Mouse (Mus musculus): ENCODE data around the gene Chd3. TPM values are rescaled to one million over a fixed set of nuclear protein-coding genes. Genes with fewer than 3 reads are reported as not detected.
"Not testable (repeated sequence)": the region's sequence is repeated elsewhere in the genome, so short reads cannot be mapped to it uniquely, and the experiment has no call there.

Chd3 gene
- polyA plus RNA-seq, 1 experiment from 2014 or later = 26.5 TPM

DNA sequence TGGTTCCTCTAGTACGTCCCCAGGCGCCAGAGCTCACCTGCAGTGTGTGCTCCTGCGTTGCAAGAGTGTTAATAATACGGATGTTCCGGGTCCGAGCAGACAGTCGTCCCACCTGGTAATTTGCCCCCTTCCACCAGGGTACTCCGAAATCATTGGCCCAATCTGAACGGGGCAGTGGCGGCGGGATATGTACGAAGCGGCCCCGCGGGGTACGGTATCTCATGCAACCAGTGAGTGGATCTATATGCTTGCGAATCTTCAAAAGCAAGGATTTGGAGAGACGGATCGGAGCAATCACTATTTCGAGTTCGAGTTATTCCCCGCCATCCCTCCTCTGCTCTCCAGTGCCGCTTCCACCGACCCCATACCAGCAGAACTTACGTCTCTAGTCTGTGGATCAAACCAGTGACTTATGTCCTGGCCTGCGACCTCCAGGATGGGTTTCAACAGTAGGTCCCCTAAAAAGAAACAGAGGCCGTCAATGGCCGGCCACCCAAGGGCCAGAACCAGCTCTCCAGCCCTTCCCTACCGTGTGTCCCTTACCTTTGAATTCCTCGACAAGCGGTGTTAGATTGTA is 25.5 kb upstream of the Chd3 start:
- not testable (repeated sequence) for H3K9me3 ChIP-seq; H3K36me3 ChIP-seq; H3K27me3 ChIP-seq (ENCODE audit: insufficient read depth, poor library complexity, severe bottlenecking)
- H3K4me3 ChIP-seq = peak overlapping the region; percentile 77
- DNase-seq (ENCODE audit: low spot score) = peak; percentile 74
- peaks cover 39% of the 10 kb centered on the region for H3K4me1 ChIP-seq
- peak overlapping the region; percentile 99 for H3K27ac ChIP-seq
- 3% methylated on average over 31 of the region's 31 CpGs for WGBS

GRCm38 (mm10) chr11:69390400-69391034 is 21.3 kb upstream of the Chd3 start:
- no peak overlapping the region for H3K27ac ChIP-seq
- H3K4me3 ChIP-seq = no peak overlapping the region
- H3K9me3 ChIP-seq = no peaks in the 10 kb centered on the region
- no peaks in the 10 kb centered on the region for H3K27me3 ChIP-seq (ENCODE audit: insufficient read depth, poor library complexity, severe bottlenecking)
- WGBS = 48% methylated on average over 10 of the region's 10 CpGs
- H3K4me1 ChIP-seq = peaks cover 4% of the 10 kb centered on the region; the same call in 1 of the 2 replicates
- H3K36me3 ChIP-seq = 0 out of 2 replicates have a peak, but pooled peaks cover 4% of the 10 kb centered on the region
- DNase-seq (ENCODE audit: low spot score) = peak; percentile 72

- Histone ChIP-seq H3K36me3 (0 out of 2 replicates have a peak, but pooled peaks cover 4% of the 10 kb centered on the region), H3K27ac (0 out of 2 replicates have a peak overlapping the region, but pooled peaks have one; percentile 39), H3K9me3 (no peaks in the 10 kb centered on the region), H3K4me1 (peaks cover 4% of the 10 kb centered on the region; the same call in 1 of the 2 replicates), H3K27me3 (ENCODE audit: insufficient read depth, poor library complexity, severe bottlenecking) (no peaks in the 10 kb centered on the region), H3K4me3 (no peak overlapping the region)
- DNase-seq (ENCODE audit: low spot score) = peak; percentile 69
- 73% methylated on average over 14 of the region's 14 CpGs for WGBS
These were observed 20.6 kb upstream of the Chd3 start for GRCm38 (mm10) chr11:69389531-69390399.

DNA sequence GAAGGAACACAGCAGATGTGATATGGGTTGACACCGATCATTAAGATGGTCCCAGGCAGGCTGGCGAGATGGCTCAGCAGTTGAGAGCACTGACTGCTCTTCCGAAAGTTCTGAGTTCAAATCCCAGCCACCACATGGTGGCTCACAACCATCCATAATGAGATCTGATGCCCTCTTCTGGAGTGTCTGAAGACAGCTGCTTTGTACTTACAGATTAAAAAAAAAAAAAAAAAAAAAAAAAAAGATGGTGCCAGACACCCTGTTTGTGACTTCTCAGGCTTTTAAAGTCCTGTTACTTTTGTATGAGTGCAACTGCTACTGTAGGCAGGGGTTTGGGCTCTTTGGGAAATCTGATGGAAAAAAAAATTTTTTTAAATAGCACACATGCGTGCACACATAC is 19.5 kb upstream of the Chd3 start:
- no peaks in the 10 kb centered on the region for H3K9me3 ChIP-seq
- DNase-seq (ENCODE audit: low spot score) = no peak
- 94% methylated on average over 4 of the region's 4 CpGs for WGBS

GRCm38 (mm10) chr11:69386758-69387157 is 17.6 kb upstream of the Chd3 start:
- 76% methylated on average over 7 of the region's 7 CpGs for WGBS
- Histone ChIP-seq H3K9me3 (no peaks in the 10 kb centered on the region), H3K27me3 (ENCODE audit: insufficient read depth, poor library complexity, severe bottlenecking) (no peaks in the 10 kb centered on the region), H3K4me3 (no peak overlapping the region), H3K36me3 (no peaks in the 10 kb centered on the region), H3K27ac (no peak overlapping the region), H3K4me1 (peaks cover 7% of the 10 kb centered on the region; the same call in 1 of the 2 replicates)
- DNase-seq (ENCODE audit: low spot score) = no peak

More for the DNA sequence above, 19.5 kb upstream of the Chd3 start:
- H3K4me3 ChIP-seq = no peak overlapping the region
- H3K36me3 ChIP-seq = 0 out of 2 replicates have a peak, but pooled peaks cover 4% of the 10 kb centered on the region
- no peaks in the 10 kb centered on the region for H3K27me3 ChIP-seq (ENCODE audit: insufficient read depth, poor library complexity, severe bottlenecking)
- no peak overlapping the region for H3K27ac ChIP-seq
- no peaks in the 10 kb centered on the region for H3K4me1 ChIP-seq

DNA sequence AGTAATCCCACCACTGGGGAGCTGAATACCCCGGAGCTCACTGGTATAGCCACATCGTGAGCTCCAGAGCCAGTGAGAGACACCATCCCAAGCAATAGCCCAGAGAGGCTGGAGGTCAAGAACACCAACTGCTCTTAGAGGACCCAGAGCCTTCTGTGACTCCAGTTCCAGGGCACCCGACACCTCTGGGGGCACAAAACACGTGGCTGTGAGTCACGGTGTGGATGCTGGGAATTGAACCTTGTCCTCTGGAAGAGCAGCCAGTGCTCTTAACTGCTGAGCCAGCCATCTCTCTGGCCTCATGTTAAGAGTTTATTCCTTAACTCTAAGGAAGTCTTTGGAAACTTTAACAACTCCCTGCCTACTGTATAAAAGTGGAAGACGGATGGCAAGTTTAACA is 15.8 kb upstream of the Chd3 start:
- Histone ChIP-seq H3K4me3 (no peak overlapping the region), H3K4me1 (peaks cover 14% of the 10 kb centered on the region), H3K9me3 (no peaks in the 10 kb centered on the region), H3K27ac (no peak overlapping the region), H3K27me3 (ENCODE audit: insufficient read depth, poor library complexity, severe bottlenecking) (no peaks in the 10 kb centered on the region), H3K36me3 (no peaks in the 10 kb centered on the region)
- 80% methylated on average over 6 of the region's 6 CpGs for WGBS
- peak; percentile 53 for DNase-seq (ENCODE audit: low spot score)

- 57% methylated on average over 10 of the region's 10 CpGs for WGBS
- Histone ChIP-seq H3K4me3 (no peak overlapping the region), H3K9me3 (no peaks in the 10 kb centered on the region), H3K36me3 (peaks cover 3% of the 10 kb centered on the region; the same call in 1 of the 2 replicates), H3K27me3 (ENCODE audit: insufficient read depth, poor library complexity, severe bottlenecking) (no peaks in the 10 kb centered on the region), H3K27ac (0 out of 2 replicates have a peak overlapping the region, but pooled peaks have one; percentile 43), H3K4me1 (peaks cover 20% of the 10 kb centered on the region)
- peak; percentile 69 for DNase-seq (ENCODE audit: low spot score)
These were observed 13.4 kb upstream of the Chd3 start for GRCm38 (mm10) chr11:69382478-69383105.

DNA sequence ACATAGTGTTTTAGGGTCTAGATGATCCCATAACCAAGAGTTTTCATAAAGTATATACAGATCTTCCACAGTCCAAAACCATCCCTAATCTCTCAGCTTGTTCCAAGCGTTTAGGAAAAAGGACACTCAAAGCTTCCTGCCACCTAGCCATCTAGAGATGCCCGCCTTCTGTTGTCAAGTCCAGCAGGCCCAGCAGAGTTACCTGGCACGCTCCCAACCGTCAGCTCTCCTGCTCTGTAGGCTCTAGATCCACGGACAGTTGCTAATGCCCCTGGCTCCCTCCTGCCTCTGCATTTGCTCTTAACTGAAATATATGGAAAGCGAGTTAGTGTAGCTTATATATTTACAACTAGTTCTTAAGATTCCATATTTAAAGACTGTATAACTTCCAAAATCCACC is 12.2 kb upstream of the Chd3 start:
- H3K36me3 ChIP-seq = peaks cover 3% of the 10 kb centered on the region; the same call in 1 of the 2 replicates
- 80% methylated on average over 6 of the region's 6 CpGs for WGBS

DNA sequence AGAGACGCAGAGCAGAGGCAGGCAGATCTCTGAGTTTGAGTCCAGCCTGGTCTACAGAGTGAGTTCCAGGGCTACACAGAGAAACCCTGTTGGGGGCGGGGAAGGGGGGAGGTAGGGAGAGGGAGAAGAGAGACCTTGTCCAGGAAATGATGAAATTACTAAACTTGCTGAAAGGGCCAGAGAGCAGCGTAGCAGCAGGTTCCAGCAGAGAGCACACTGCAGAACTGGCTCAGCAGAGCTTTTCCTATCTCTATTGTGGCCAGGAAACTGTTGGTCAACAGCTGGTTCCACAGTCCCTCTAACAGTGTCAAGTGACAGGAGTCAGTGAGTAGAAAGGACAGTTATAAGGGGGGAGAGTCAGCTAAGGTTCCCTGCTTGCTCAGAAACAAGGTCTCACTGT is 10.4 kb upstream of the Chd3 start:
- no peak overlapping the region for H3K4me3 ChIP-seq

More for the DNA sequence above, 12.2 kb upstream of the Chd3 start:
- H3K4me3 ChIP-seq = no peak overlapping the region
- no peaks in the 10 kb centered on the region for H3K27me3 ChIP-seq (ENCODE audit: insufficient read depth, poor library complexity, severe bottlenecking)
- H3K4me1 ChIP-seq = peaks cover 20% of the 10 kb centered on the region
- H3K9me3 ChIP-seq = no peaks in the 10 kb centered on the region
- no peak for DNase-seq (ENCODE audit: low spot score)
- no peak overlapping the region for H3K27ac ChIP-seq

DNA sequence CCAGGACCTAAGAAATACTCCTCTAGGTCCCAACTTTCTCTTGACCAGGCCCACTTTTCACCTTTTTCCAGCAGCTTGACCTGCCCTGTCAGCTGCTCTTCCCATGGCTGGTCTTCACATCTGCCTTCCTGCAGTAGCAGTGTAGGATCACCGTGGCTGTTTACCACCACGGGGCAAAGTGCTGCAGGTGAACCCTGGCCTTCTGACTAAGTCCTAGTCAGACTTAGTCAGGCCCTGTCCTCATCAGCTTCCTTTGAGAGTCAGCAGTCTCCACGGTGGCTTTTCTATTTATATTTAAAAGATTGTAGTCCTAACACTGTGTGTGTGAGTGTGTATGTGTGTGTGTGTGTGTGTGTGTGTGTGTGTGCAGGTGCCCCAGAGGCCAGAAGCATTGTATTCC is 8.6 kb upstream of the Chd3 start:
- Histone ChIP-seq H3K4me1 (peaks cover 24% of the 10 kb centered on the region), H3K4me3 (no peak overlapping the region), H3K27me3 (ENCODE audit: insufficient read depth, poor library complexity, severe bottlenecking) (no peaks in the 10 kb centered on the region), H3K36me3 (peaks cover 12% of the 10 kb centered on the region; the same call in 1 of the 2 replicates), H3K9me3 (no peaks in the 10 kb centered on the region), H3K27ac (no peak overlapping the region)
- 75% methylated on average over 3 of the region's 3 CpGs for WGBS
- DNase-seq (ENCODE audit: low spot score) = no peak

More for the DNA sequence above, 10.4 kb upstream of the Chd3 start:
- H3K27ac ChIP-seq = no peak overlapping the region
- WGBS = 74% methylated on average over 3 of the region's 3 CpGs
- no peaks in the 10 kb centered on the region for H3K9me3 ChIP-seq
- no peak for DNase-seq (ENCODE audit: low spot score)
- peaks cover 20% of the 10 kb centered on the region for H3K4me1 ChIP-seq
- H3K36me3 ChIP-seq = peaks cover 7% of the 10 kb centered on the region; the same call in 1 of the 2 replicates
- no peaks in the 10 kb centered on the region for H3K27me3 ChIP-seq (ENCODE audit: insufficient read depth, poor library complexity, severe bottlenecking)

DNA sequence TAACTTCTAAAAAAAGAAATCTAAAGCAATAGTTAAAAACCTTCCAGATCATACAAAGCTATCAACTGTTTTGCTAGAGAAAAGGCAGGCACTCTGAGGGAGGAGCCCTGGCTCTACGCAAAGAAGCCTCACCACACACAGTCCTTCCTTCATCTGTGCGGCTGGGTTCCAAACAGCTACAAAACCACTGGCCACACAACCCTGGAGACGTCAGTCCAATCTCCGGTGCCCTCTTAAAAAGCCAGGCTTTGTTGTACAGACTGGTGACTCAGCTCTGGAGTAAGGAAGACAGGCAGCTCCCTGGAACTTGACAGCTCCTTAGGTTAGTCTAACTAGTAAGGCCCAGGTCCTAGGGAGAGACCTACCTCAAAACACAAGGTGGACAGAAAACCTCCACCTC is 6.4 kb upstream of the Chd3 start:
- Histone ChIP-seq H3K36me3 (peaks cover 13% of the 10 kb centered on the region; the same call in 1 of the 2 replicates), H3K4me3 (no peak overlapping the region), H3K27me3 (ENCODE audit: insufficient read depth, poor library complexity, severe bottlenecking) (no peaks in the 10 kb centered on the region), H3K9me3 (no peaks in the 10 kb centered on the region), H3K4me1 (peaks cover 41% of the 10 kb centered on the region), H3K27ac (no peak overlapping the region)
- 86% methylated on average over 4 of the region's 4 CpGs for WGBS
- no peak for DNase-seq (ENCODE audit: low spot score)

DNA sequence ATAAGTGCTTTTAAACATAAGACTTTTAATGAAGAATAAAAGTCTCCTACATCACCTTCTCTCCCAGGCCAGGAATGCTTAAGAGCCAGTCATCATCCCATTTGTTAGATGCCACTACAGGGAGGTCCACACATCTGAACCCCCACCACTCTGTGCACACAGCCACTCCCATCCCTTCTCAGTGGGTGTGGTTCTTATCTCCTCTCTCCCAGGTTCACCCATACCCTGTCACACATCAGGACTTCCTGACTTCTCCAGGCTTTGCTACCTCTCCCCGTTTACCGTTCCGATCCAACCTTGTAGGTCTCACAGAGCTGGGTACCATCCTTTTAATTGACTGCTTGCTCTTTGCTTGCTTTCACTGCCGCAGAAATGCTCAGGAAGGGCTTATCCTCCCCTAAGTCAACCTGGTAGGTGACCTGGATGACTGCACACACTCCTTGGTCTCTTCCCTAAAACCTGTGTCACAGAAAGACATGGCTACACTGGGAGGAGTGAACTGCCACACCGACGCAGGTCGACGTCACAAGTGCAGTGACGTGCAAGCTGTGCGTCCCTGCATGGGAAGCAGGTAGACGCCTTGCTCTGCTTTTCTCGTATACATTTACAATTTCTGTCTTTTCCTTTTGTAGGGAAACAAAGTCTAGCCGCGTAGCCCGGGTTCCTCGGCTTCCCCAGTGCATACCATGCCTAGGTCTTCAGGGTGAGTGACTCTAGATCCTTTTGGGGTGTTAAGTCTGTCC is 4.2 kb upstream of the Chd3 start:
- Histone ChIP-seq H3K9me3 (no peaks in the 10 kb centered on the region), H3K27ac (peak overlapping the region; percentile 42; the same call in 1 of the 2 replicates), H3K4me1 (peaks cover 33% of the 10 kb centered on the region), H3K36me3 (peaks cover 10% of the 10 kb centered on the region; the same call in 1 of the 2 replicates), H3K27me3 (ENCODE audit: insufficient read depth, poor library complexity, severe bottlenecking) (no peaks in the 10 kb centered on the region), H3K4me3 (peak overlapping the region; percentile 24; the same call in 1 of the 2 replicates)
- no peak for DNase-seq (ENCODE audit: low spot score)
- 84% methylated on average over 16 of the region's 16 CpGs for WGBS
